Mouse (Mus musculus): ENCODE measurements around the gene Fbxw8. TPM values are rescaled to one million over a fixed set of nuclear protein-coding genes. Genes with fewer than 3 reads are reported as not detected.

Fbxw8 gene
- polyA plus RNA-seq, 1 experiment from 2014 or later, result 7.1 TPM

GRCm38 (mm10) chr5:118188356-118188755, 33.1 kb upstream of the Fbxw8 start:
- no peak overlapping the region for H3K27ac ChIP-seq (ENCODE audit: low read depth)
- no peak overlapping the region for H3K4me2 ChIP-seq (ENCODE audit: low read depth, low read length)
- H3K27me3 ChIP-seq (ENCODE audit: insufficient read depth, low read length), result 0 out of 2 replicates have a peak, but pooled peaks cover 4% of the 10 kb centered on the region
- DNase-seq (no peak), ATAC-seq (no peak)
- H3K4me1 ChIP-seq (ENCODE audit: insufficient read depth), result no peaks in the 10 kb centered on the region
- H3K4me3 ChIP-seq (ENCODE audit: low read depth, low read length), result no peak overlapping the region
- TF ChIP-seq CTCF (IDR thresholded peaks at IDR 0.05; ENCODE audit: low read depth) (no peak), EP300 (IDR thresholded peaks at IDR 0.05; ENCODE audit: low read depth) (no peak)
- H3K9me3 ChIP-seq (ENCODE audit: low read length), result no peaks in the 10 kb centered on the region
- H3K9ac ChIP-seq (replicated peaks), result no peak overlapping the region
- WGBS (ENCODE audit: insufficient replicate concordance), result 62% methylated on average over 6 of the region's 6 CpGs
- no peaks in the 10 kb centered on the region for H3K36me3 ChIP-seq (replicated peaks; ENCODE audit: insufficient read depth, low read length)

- Histone ChIP-seq H3K27ac (ENCODE audit: low read depth) (no peak overlapping the region), H3K4me1 (ENCODE audit: insufficient read depth) (no peaks in the 10 kb centered on the region), H3K4me3 (ENCODE audit: low read depth, low read length) (no peak overlapping the region), H3K9ac (replicated peaks) (no peak overlapping the region), H3K4me2 (ENCODE audit: low read depth, low read length) (no peak overlapping the region), H3K9me3 (ENCODE audit: low read length) (no peaks in the 10 kb centered on the region), H3K36me3 (replicated peaks; ENCODE audit: insufficient read depth, low read length) (no peaks in the 10 kb centered on the region), H3K27me3 (ENCODE audit: insufficient read depth, low read length) (0 out of 2 replicates have a peak, but pooled peaks cover 4% of the 10 kb centered on the region)
- 71% methylated on average over 9 of the region's 9 CpGs for WGBS (ENCODE audit: insufficient replicate concordance)
- DNase-seq (no peak), ATAC-seq (no peak)
- TF ChIP-seq EP300 (IDR thresholded peaks at IDR 0.05; ENCODE audit: low read depth) (no peak), CTCF (IDR thresholded peaks at IDR 0.05; ENCODE audit: low read depth) (no peak)
These were observed 31.8 kb upstream of the Fbxw8 start for GRCm38 (mm10) chr5:118186903-118187633.

- ATAC-seq (no peak), DNase-seq (no peak)
- no peak overlapping the region for H3K9ac ChIP-seq (replicated peaks)
- H3K27me3 ChIP-seq (ENCODE audit: insufficient read depth, low read length), result peaks cover 29% of the 10 kb centered on the region
- no peak overlapping the region for H3K4me3 ChIP-seq (ENCODE audit: low read depth, low read length)
- H3K9me3 ChIP-seq (ENCODE audit: low read length), result peaks cover 4% of the 10 kb centered on the region; the same call in 1 of the 2 replicates
- H3K4me1 ChIP-seq (ENCODE audit: insufficient read depth), result no peaks in the 10 kb centered on the region
- no peak for TF ChIP-seq CTCF (IDR thresholded peaks at IDR 0.05; ENCODE audit: low read depth)
- no peak for TF ChIP-seq EP300 (IDR thresholded peaks at IDR 0.05; ENCODE audit: low read depth)
- H3K36me3 ChIP-seq (replicated peaks; ENCODE audit: insufficient read depth, low read length), result no peaks in the 10 kb centered on the region
- H3K4me2 ChIP-seq (ENCODE audit: low read depth, low read length), result no peak overlapping the region
- H3K27ac ChIP-seq (ENCODE audit: low read depth), result no peak overlapping the region
- WGBS (ENCODE audit: insufficient replicate concordance), result 72% methylated on average over 7 of the region's 7 CpGs
These were observed 22.4 kb upstream of the Fbxw8 start for GRCm38 (mm10) chr5:118177640-118178039.

DNA sequence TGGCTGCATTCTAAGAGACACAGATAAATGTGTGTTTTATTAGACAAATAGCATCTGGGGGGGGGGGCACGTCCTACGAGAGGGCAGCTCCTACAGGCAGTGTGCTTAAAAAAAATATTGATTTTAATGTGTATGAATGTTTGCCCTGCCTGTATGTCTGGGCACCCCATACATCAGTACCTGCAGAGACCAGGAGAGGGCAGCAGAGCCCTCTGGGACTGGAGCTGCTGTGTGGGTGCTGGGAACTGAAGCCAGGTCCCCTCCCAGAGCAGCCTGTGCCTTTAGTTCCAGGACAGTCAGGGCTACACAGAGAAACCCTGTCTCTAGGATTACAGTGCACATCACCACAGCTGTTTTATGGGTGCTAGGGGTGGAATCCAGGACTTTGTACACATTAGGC, 19.9 kb upstream of the Fbxw8 start:
- H3K9me3 ChIP-seq (ENCODE audit: low read length), result peaks cover 4% of the 10 kb centered on the region; the same call in 1 of the 2 replicates
- no peak overlapping the region for H3K9ac ChIP-seq (replicated peaks)
- no peak overlapping the region for H3K4me2 ChIP-seq (ENCODE audit: low read depth, low read length)
- H3K27me3 ChIP-seq (ENCODE audit: insufficient read depth, low read length), result peaks cover 54% of the 10 kb centered on the region
- no peak overlapping the region for H3K4me3 ChIP-seq (ENCODE audit: low read depth, low read length)
- DNase-seq (no peak), ATAC-seq (no peak)
- peak; percentile 36 for TF ChIP-seq CTCF (IDR thresholded peaks at IDR 0.05; ENCODE audit: low read depth)
- TF ChIP-seq EP300 (IDR thresholded peaks at IDR 0.05; ENCODE audit: low read depth), result no peak
- no peak overlapping the region for H3K27ac ChIP-seq (ENCODE audit: low read depth)
- 27% methylated on average over 2 of the region's 2 CpGs for WGBS (ENCODE audit: insufficient replicate concordance)
- peaks cover 7% of the 10 kb centered on the region for H3K4me1 ChIP-seq (ENCODE audit: insufficient read depth)
- H3K36me3 ChIP-seq (replicated peaks; ENCODE audit: insufficient read depth, low read length), result no peaks in the 10 kb centered on the region

DNA sequence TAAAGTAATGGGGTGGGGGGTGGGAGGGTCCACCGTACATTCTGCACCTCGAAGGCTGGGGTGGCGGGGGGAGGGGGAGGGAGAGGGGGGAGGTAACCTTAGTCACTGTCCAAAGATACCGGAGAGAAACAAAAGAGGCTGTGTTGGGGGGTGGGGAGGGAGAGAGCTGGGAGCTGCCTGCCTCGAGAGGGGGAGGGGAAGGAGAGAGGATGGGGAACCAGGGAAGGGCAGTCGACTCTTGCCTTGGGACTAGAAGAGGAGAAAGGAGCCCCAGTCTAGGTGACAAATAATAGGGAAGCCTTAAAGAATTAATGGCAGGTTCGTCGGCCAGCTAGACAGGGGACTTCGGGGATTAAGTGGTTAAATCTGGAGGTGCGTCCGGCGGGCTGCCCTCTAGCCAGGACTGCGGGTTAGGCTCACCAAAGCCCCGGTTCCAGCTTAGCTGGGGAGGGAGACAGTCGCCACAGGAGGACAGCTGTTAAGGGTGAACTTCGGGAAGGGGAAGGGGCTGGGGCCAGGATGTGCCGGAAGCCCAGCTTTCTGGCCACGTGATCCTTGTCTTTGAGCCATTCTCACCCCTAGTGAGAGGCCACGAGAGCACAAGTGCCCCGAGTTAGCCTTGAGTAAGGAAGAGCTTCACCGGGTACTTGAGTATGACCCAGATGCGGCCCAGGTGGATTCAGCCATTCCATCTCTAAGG, 19.2 kb upstream of the Fbxw8 start:
- H3K4me2 ChIP-seq (ENCODE audit: low read depth, low read length), result no peak overlapping the region
- H3K36me3 ChIP-seq (replicated peaks; ENCODE audit: insufficient read depth, low read length), result no peaks in the 10 kb centered on the region
- H3K27me3 ChIP-seq (ENCODE audit: insufficient read depth, low read length), result peaks cover 59% of the 10 kb centered on the region
- peaks cover 11% of the 10 kb centered on the region for H3K4me1 ChIP-seq (ENCODE audit: insufficient read depth)
- DNase-seq (no peak), ATAC-seq (no peak)
- no peak overlapping the region for H3K27ac ChIP-seq (ENCODE audit: low read depth)
- TF ChIP-seq EP300 (IDR thresholded peaks at IDR 0.05; ENCODE audit: low read depth) (no peak), CTCF (IDR thresholded peaks at IDR 0.05; ENCODE audit: low read depth) (no peak)
- 2% methylated on average over 21 of the region's 22 CpGs for WGBS (ENCODE audit: insufficient replicate concordance)
- H3K9ac ChIP-seq (replicated peaks), result no peak overlapping the region
- no peak overlapping the region for H3K4me3 ChIP-seq (ENCODE audit: low read depth, low read length)
- H3K9me3 ChIP-seq (ENCODE audit: low read length), result peaks cover 4% of the 10 kb centered on the region; the same call in 1 of the 2 replicates

- under 1% methylated on average over 27 of the region's 27 CpGs for WGBS (ENCODE audit: insufficient replicate concordance)
- ATAC-seq (no peak), DNase-seq (no peak)
- Histone ChIP-seq H3K27me3 (ENCODE audit: insufficient read depth, low read length) (peaks cover 77% of the 10 kb centered on the region), H3K4me1 (ENCODE audit: insufficient read depth) (peaks cover 13% of the 10 kb centered on the region), H3K36me3 (replicated peaks; ENCODE audit: insufficient read depth, low read length) (no peaks in the 10 kb centered on the region), H3K4me2 (ENCODE audit: low read depth, low read length) (peak overlapping the region; percentile 69), H3K9ac (replicated peaks) (no peak overlapping the region), H3K9me3 (ENCODE audit: low read length) (peaks cover 4% of the 10 kb centered on the region; the same call in 1 of the 2 replicates), H3K4me3 (ENCODE audit: low read depth, low read length) (peak overlapping the region; percentile 42), H3K27ac (ENCODE audit: low read depth) (no peak overlapping the region)
- TF ChIP-seq CTCF (IDR thresholded peaks at IDR 0.05; ENCODE audit: low read depth) (no peak), EP300 (IDR thresholded peaks at IDR 0.05; ENCODE audit: low read depth) (no peak)
These were observed 16.9 kb upstream of the Fbxw8 start for GRCm38 (mm10) chr5:118172078-118172723.
